Mouse (Mus musculus): ENCODE results near the gene Vtn.

DNA sequence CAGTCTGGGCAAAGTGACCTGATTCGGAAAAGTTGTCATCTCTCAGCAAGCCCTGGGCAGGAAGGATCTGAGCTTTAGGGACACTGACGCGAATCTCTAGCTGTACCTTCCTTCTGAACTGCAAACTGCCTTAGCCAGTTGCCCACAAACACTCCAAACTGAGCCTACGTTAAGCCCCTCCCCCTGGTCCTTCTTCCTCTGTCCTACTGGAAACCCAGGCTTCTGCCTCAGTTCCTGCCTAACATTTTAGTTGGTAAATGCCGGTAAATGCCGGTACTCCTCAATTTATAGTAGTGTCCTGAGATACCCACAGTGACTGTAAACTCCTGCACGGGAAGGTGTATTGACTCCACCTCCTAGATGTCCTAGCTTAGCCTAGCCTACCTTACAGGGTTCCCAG, 15.3 kb upstream of the Vtn start:
- no peak for TF ChIP-seq EP300 (IDR thresholded peaks at IDR 0.05)
- no peak for TF ChIP-seq CTCF (IDR thresholded peaks at IDR 0.05)
